25 mouse cellular contexts compared by ENCODE assay signal in the genomic region with DNA sequence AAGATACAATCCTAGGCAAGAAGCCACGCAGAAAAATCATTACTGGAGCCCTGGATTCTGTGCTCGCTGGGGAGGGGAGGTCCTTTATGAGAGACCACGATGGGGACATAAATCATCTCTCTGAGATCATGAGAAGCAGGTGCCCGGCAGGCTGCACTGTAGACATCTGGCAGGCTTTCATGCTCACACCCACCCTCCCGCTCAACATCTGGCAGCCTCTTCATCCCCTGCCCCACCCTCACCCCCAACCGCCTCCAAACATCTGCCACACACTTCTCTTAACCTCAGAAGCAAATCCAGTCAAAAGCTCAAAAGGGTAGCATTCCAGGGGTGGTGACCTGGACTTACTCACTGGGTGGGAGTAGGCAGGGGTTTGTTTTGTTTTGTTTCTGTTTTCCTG.
DNase-seq lines count a peak whose midpoint lies in the region; ATAC-seq and TF ChIP-seq lines count a peak whose summit lies in the region.
"Had no signal": no experiment of that assay in that cellular context is flagged by ENCODE, and none has a peak within 500 bp of the region (broad histone marks: within the 10 kb centered on the region; RNA-seq: fewer than 3 reads in every experiment).

No protein-coding gene starts in this region.

- no peak for TF ChIP-seq POLR2A in limb, embryonic 14.5 days (IDR thresholded peaks at IDR 0.05; ENCODE audit: borderline replicate concordance, extremely low read depth, insufficient read depth, insufficient read length)

- H3K36me3 ChIP-seq in embryonic facial prominence, embryonic 14.5 days (ENCODE audit: control insufficient read depth, insufficient read depth, low read length) = no peaks in the 10 kb centered on the region
- H3K36me3 ChIP-seq in limb, embryonic 14.5 days (ENCODE audit: control insufficient read depth, insufficient read depth, low read length) = no peaks in the 10 kb centered on the region
- H3K36me3 ChIP-seq: G1E; heart, embryonic 15.5 days; limb, embryonic 15.5 days; liver, embryonic 15.5 days; midbrain, embryonic 12.5 days had no signal

- no peak overlapping the region for H3K27ac ChIP-seq in embryonic facial prominence, embryonic 14.5 days (replicated peaks; ENCODE audit: low read depth, low read length)
- no peak overlapping the region for H3K27ac ChIP-seq in limb, embryonic 14.5 days (replicated peaks; ENCODE audit: low read depth, low read length)
- H3K27ac ChIP-seq: heart, adult 2 months; heart, embryonic 15.5 days; limb, embryonic 15.5 days; liver, embryonic 15.5 days; macrophage; midbrain, embryonic 12.5 days had no signal

- WGBS in embryonic facial prominence, embryonic 14.5 days = 22% methylated on average over 6 of the region's 6 CpGs
- WGBS in limb, embryonic 14.5 days = 5% methylated on average over 6 of the region's 6 CpGs

- no peak overlapping the region for H3K4me2 ChIP-seq in embryonic facial prominence, embryonic 14.5 days (ENCODE audit: low read depth, low read length)
- no peak overlapping the region for H3K4me2 ChIP-seq in limb, embryonic 14.5 days (replicated peaks; ENCODE audit: low read depth, low read length, severe bottlenecking)
- H3K4me2 ChIP-seq: heart, embryonic 15.5 days; limb, embryonic 15.5 days; liver, embryonic 15.5 days; midbrain, embryonic 12.5 days had no signal

- no peak overlapping the region for H3K9ac ChIP-seq in embryonic facial prominence, embryonic 14.5 days (ENCODE audit: low read depth, low read length)
- H3K9ac ChIP-seq in limb, embryonic 14.5 days (ENCODE audit: low read depth, low read length, severe bottlenecking) = no peak overlapping the region
- H3K9ac ChIP-seq: heart, embryonic 15.5 days; limb, embryonic 15.5 days; liver, embryonic 15.5 days; midbrain, embryonic 12.5 days had no signal

- peak; percentile 33 for DNase-seq in embryo, embryonic 10 days (ENCODE audit: low spot score)
- no peak for DNase-seq in embryo, embryonic 9.5 days (ENCODE audit: extremely low spot score)
- DNase-seq in R1 (ENCODE audit: low read depth, low spot score) = peak; percentile 51
- DNase-seq in embryonic facial prominence, embryonic 14.5 days (ENCODE audit: low spot score) = peak; percentile 37
- peak; percentile 50 for DNase-seq in limb, embryonic 14.5 days (ENCODE audit: low spot score)
- DNase-seq in spleen, postnatal 4 days (ENCODE audit: low spot score in 2 of 2) = no peak
- no peak for DNase-seq in kidney, adult 8-10 months
- no peak for DNase-seq in urinary bladder, postnatal 25 days (ENCODE audit: low spot score)
- DNase-seq: adrenal gland, postnatal 36 days; cerebellum, adult 18-20 months; cerebellum, postnatal 36 days; gastrocnemius, postnatal 14 days; heart, adult 2 months; kidney, adult 9 months; kidney, postnatal 36 days; layer of hippocampus, adult 9-11 months; thymus, postnatal 36 days had no signal

- H3K4me1 ChIP-seq in embryonic facial prominence, embryonic 14.5 days (ENCODE audit: control insufficient read depth, insufficient read depth, low read length) = peaks cover 6% of the 10 kb centered on the region
- H3K4me1 ChIP-seq in limb, embryonic 14.5 days (ENCODE audit: control insufficient read depth, insufficient read depth, low read length) = peaks cover 6% of the 10 kb centered on the region
- H3K4me1 ChIP-seq: heart, embryonic 15.5 days; limb, embryonic 15.5 days; liver, embryonic 15.5 days had no signal

- H3K9me3 ChIP-seq in embryonic facial prominence, embryonic 14.5 days (ENCODE audit: control insufficient read depth, low read length) = no peaks in the 10 kb centered on the region
- H3K9me3 ChIP-seq in limb, embryonic 14.5 days (ENCODE audit: control insufficient read depth, low read length) = no peaks in the 10 kb centered on the region
- H3K9me3 ChIP-seq: G1E; heart, embryonic 15.5 days; limb, embryonic 15.5 days; liver, embryonic 15.5 days; midbrain, embryonic 12.5 days had no signal

- H3K4me3 ChIP-seq in embryonic facial prominence, embryonic 14.5 days (ENCODE audit: low read depth, low read length) = no peak overlapping the region
- H3K4me3 ChIP-seq in limb, embryonic 14.5 days (replicated peaks; ENCODE audit: low read length) = no peak overlapping the region
- H3K4me3 ChIP-seq: heart, adult 2 months; heart, embryonic 15.5 days; limb, embryonic 15.5 days; liver, embryonic 15.5 days; midbrain, embryonic 12.5 days; myocyte had no signal

- no peak for ATAC-seq in embryonic facial prominence, embryonic 14.5 days (ENCODE audit: low read depth)
- no peak for ATAC-seq in limb, embryonic 14.5 days (ENCODE audit: low FRiP score, low read depth)
- ATAC-seq: forebrain, embryonic 14.5 days had no signal

- H3K27me3 ChIP-seq in embryonic facial prominence, embryonic 14.5 days (replicated peaks; ENCODE audit: control insufficient read depth, insufficient read depth, low read length) = no peaks in the 10 kb centered on the region
- no peaks in the 10 kb centered on the region for H3K27me3 ChIP-seq in limb, embryonic 14.5 days (ENCODE audit: control insufficient read depth, insufficient read depth, low read length)
- H3K27me3 ChIP-seq: limb, embryonic 15.5 days; liver, embryonic 15.5 days; midbrain, embryonic 12.5 days had no signal

Comparison
In these comparisons a context has a peak if more than half of its experiments do, and no peak if none do; other contexts are left out.
1. DNase-seq: peak in embryo, embryonic 10 days (single experiment), R1 (single experiment), embryonic facial prominence, embryonic 14.5 days (single experiment) and limb, embryonic 14.5 days (single experiment); none in embryo, embryonic 9.5 days (single experiment), spleen, postnatal 4 days (0 of 2), kidney, adult 8-10 months (0 of 2) and urinary bladder, postnatal 25 days (single experiment).